Mouse (Mus musculus): ENCODE data around the gene Ndufaf2. TPM values are rescaled to one million over a fixed set of nuclear protein-coding genes. Genes with fewer than 3 reads are reported as not detected.
A peak's percentile ranks its signal among the peaks of the same experiment; 100 is the strongest.

The Ndufaf2 gene
- total and polyA plus RNA-seq, 3 experiments: 12.4 to 28.8 (median 23.3) TPM

GRCm38 (mm10) chr13:108064331-108064730 lies 94.1 kb downstream of the Ndufaf2 start:
- no peak overlapping the region for H3K27ac ChIP-seq
- no peaks in the 10 kb centered on the region for H3K36me3 ChIP-seq (ENCODE audit: control insufficient read depth, insufficient read depth, low read length)
- no peaks in the 10 kb centered on the region for H3K4me1 ChIP-seq (ENCODE audit: control insufficient read depth, insufficient read depth, low read length)
- no peaks in the 10 kb centered on the region for H3K27me3 ChIP-seq (ENCODE audit: control insufficient read depth, insufficient read depth, low read length)
- no peak overlapping the region for H3K9ac ChIP-seq (ENCODE audit: low read depth, low read length)
- H3K79me2 ChIP-seq (replicated peaks; ENCODE audit: control insufficient read depth, insufficient read depth, low read length): no peaks in the 10 kb centered on the region
- intact Hi-C loops (cut with DNase I): no loop called here
- no peak for DNase-seq
- no peak overlapping the region for H3K4me3 ChIP-seq
- WGBS: 84% methylated on average over 6 of the region's 6 CpGs
- TF ChIP-seq EP300 (IDR thresholded peaks at IDR 0.05; ENCODE audit: insufficient read depth, low read depth, low read length): no peak
- TF ChIP-seq CTCF (IDR thresholded peaks at IDR 0.05): no peak
- no peak for TF ChIP-seq POLR2A (IDR thresholded peaks at IDR 0.05; ENCODE audit: insufficient read depth, low read depth, low read length)

- Histone ChIP-seq H3K79me2 (replicated peaks; ENCODE audit: control insufficient read depth, insufficient read depth, low read length) (no peaks in the 10 kb centered on the region), H3K27me3 (ENCODE audit: control insufficient read depth, insufficient read depth, low read length) (no peaks in the 10 kb centered on the region), H3K4me1 (ENCODE audit: control insufficient read depth, insufficient read depth, low read length) (no peaks in the 10 kb centered on the region), H3K4me3 (no peak overlapping the region), H3K36me3 (ENCODE audit: control insufficient read depth, insufficient read depth, low read length) (no peaks in the 10 kb centered on the region), H3K27ac (no peak overlapping the region), H3K9ac (ENCODE audit: low read depth, low read length) (no peak overlapping the region)
- DNase-seq: no peak
- 86% methylated on average over 11 of the region's 11 CpGs for WGBS
- intact Hi-C loops (cut with DNase I): no loop called here
- TF ChIP-seq EP300 (IDR thresholded peaks at IDR 0.05; ENCODE audit: insufficient read depth, low read depth, low read length) (no peak), CTCF (IDR thresholded peaks at IDR 0.05) (no peak), POLR2A (IDR thresholded peaks at IDR 0.05; ENCODE audit: insufficient read depth, low read depth, low read length) (no peak)
Measured at GRCm38 (mm10) chr13:108063374-108064134, 94.9 kb downstream of the Ndufaf2 start.

GRCm38 (mm10) chr13:108062900-108063299 lies 95.5 kb downstream of the Ndufaf2 start:
- Histone ChIP-seq H3K9ac (ENCODE audit: low read depth, low read length) (no peak overlapping the region), H3K4me3 (no peak overlapping the region), H3K79me2 (replicated peaks; ENCODE audit: control insufficient read depth, insufficient read depth, low read length) (no peaks in the 10 kb centered on the region), H3K36me3 (ENCODE audit: control insufficient read depth, insufficient read depth, low read length) (no peaks in the 10 kb centered on the region), H3K27me3 (ENCODE audit: control insufficient read depth, insufficient read depth, low read length) (no peaks in the 10 kb centered on the region), H3K27ac (no peak overlapping the region), H3K4me1 (ENCODE audit: control insufficient read depth, insufficient read depth, low read length) (no peaks in the 10 kb centered on the region)
- intact Hi-C loops (cut with DNase I): no loop called here
- WGBS: 69% methylated on average over 5 of the region's 5 CpGs
- DNase-seq: no peak
- TF ChIP-seq CTCF (IDR thresholded peaks at IDR 0.05) (no peak), POLR2A (IDR thresholded peaks at IDR 0.05; ENCODE audit: insufficient read depth, low read depth, low read length) (no peak), EP300 (IDR thresholded peaks at IDR 0.05; ENCODE audit: insufficient read depth, low read depth, low read length) (no peak)

- no peaks in the 10 kb centered on the region for H3K79me2 ChIP-seq (replicated peaks; ENCODE audit: control insufficient read depth, insufficient read depth, low read length)
- no peaks in the 10 kb centered on the region for H3K36me3 ChIP-seq (ENCODE audit: control insufficient read depth, insufficient read depth, low read length)
- no peak overlapping the region for H3K4me3 ChIP-seq
- intact Hi-C loops (cut with DNase I): no loop called here
- no peak for DNase-seq
- peaks cover 2% of the 10 kb centered on the region for H3K4me1 ChIP-seq (ENCODE audit: control insufficient read depth, insufficient read depth, low read length)
- TF ChIP-seq POLR2A (IDR thresholded peaks at IDR 0.05; ENCODE audit: insufficient read depth, low read depth, low read length) (no peak), CTCF (IDR thresholded peaks at IDR 0.05) (no peak), EP300 (IDR thresholded peaks at IDR 0.05; ENCODE audit: insufficient read depth, low read depth, low read length) (no peak)
- H3K9ac ChIP-seq (ENCODE audit: low read depth, low read length): no peak overlapping the region
- H3K27ac ChIP-seq: no peak overlapping the region
- H3K27me3 ChIP-seq (ENCODE audit: control insufficient read depth, insufficient read depth, low read length): no peaks in the 10 kb centered on the region
- WGBS: 72% methylated on average over 8 of the region's 8 CpGs
Measured at GRCm38 (mm10) chr13:108060936-108061578, 97.4 kb downstream of the Ndufaf2 start.

- intact Hi-C loops (cut with DNase I): no loop called here
- WGBS: 71% methylated on average over 7 of the region's 7 CpGs
Measured at GRCm38 (mm10) chr13:108060286-108060885, 98.0 kb downstream of the Ndufaf2 start.

GRCm38 (mm10) chr13:108056896-108057295 lies 101.5 kb downstream of the Ndufaf2 start:
- H3K27ac ChIP-seq: no peak overlapping the region
- peaks cover 2% of the 10 kb centered on the region for H3K4me1 ChIP-seq (ENCODE audit: control insufficient read depth, insufficient read depth, low read length)
- peak in 1 of 2 experiments; percentile 5 for DNase-seq
- H3K36me3 ChIP-seq (ENCODE audit: control insufficient read depth, insufficient read depth, low read length): no peaks in the 10 kb centered on the region
- H3K9ac ChIP-seq (ENCODE audit: low read depth, low read length): no peak overlapping the region
- no peak overlapping the region for H3K4me3 ChIP-seq
- TF ChIP-seq CTCF (IDR thresholded peaks at IDR 0.05) (no peak), POLR2A (IDR thresholded peaks at IDR 0.05; ENCODE audit: insufficient read depth, low read depth, low read length) (no peak), EP300 (IDR thresholded peaks at IDR 0.05; ENCODE audit: insufficient read depth, low read depth, low read length) (no peak)
- no peaks in the 10 kb centered on the region for H3K27me3 ChIP-seq (ENCODE audit: control insufficient read depth, insufficient read depth, low read length)
- intact Hi-C loops (cut with DNase I): no loop called here
- 41% methylated on average over 3 of the region's 3 CpGs for WGBS
- H3K79me2 ChIP-seq (replicated peaks; ENCODE audit: control insufficient read depth, insufficient read depth, low read length): no peaks in the 10 kb centered on the region

More at GRCm38 (mm10) chr13:108060286-108060885, 98.0 kb downstream of the Ndufaf2 start:
- no peak for TF ChIP-seq POLR2A (IDR thresholded peaks at IDR 0.05; ENCODE audit: insufficient read depth, low read depth, low read length)
- TF ChIP-seq EP300 (IDR thresholded peaks at IDR 0.05; ENCODE audit: insufficient read depth, low read depth, low read length): no peak
- no peaks in the 10 kb centered on the region for H3K27me3 ChIP-seq (ENCODE audit: control insufficient read depth, insufficient read depth, low read length)
- H3K36me3 ChIP-seq (ENCODE audit: control insufficient read depth, insufficient read depth, low read length): no peaks in the 10 kb centered on the region
- no peak overlapping the region for H3K9ac ChIP-seq (ENCODE audit: low read depth, low read length)
- no peak overlapping the region for H3K27ac ChIP-seq
- H3K4me3 ChIP-seq: no peak overlapping the region
- no peaks in the 10 kb centered on the region for H3K79me2 ChIP-seq (replicated peaks; ENCODE audit: control insufficient read depth, insufficient read depth, low read length)
- no peak for DNase-seq
- H3K4me1 ChIP-seq (ENCODE audit: control insufficient read depth, insufficient read depth, low read length): peaks cover 2% of the 10 kb centered on the region

Measured in heart, adult 2 months (tissue).